Mouse (Mus musculus) liver, postnatal 0 days (tissue): ENCODE measurements around the gene Nog.

ENCODE experiments used
- CTCF ChIP-seq: sonication (generic); IDR thresholded peaks from 2 replicates; pipeline ENCODE4 v1.5.1; 2016; ENCODE audit warnings: antibody characterized with exemption, low read depth
- EP300 ChIP-seq: IDR thresholded peaks from 2 replicates; pipeline ENCODE4 v1.6.1; 2016; ENCODE audit warnings: antibody characterized with exemption, low read depth, mild to moderate bottlenecking

DNA sequence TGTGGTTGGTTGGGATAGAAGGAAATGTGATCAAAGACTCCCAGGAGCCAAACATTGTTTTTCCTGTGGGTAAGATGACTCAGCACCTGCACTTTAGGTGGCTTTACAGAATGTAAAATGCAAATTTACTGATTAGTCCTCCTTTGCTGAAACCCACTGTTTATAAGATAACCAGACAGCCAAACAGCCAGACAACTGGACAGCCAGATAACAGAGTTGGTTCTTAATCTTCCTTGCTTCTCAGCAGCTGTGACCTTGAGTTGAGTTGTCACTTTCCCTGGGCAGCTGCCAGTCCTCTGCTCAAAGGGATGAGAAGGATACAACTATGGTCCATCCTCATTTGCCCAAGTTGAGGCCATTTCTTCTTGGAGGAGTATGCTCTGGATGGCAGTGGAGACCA, 35.8 kb upstream of the Nog start:
- TF ChIP-seq CTCF = no peak
- TF ChIP-seq EP300 = no peak; the same call in 1 of the 2 replicates
